Mouse (Mus musculus): ENCODE results near the gene Golph3.

Gene Golph3

GRCm38 (mm10) chr15:12337030-12337778, 16.0 kb downstream of the Golph3 start:
- ChIA-PET POLR2A (interaction anchor here in 2 of 4 experiments (1.1 to 1.5 kb wide), 6 partner anchors 12 to 31 kb away, joined by 3 to 5 read pairs (median 3); partner anchors contain the start of genes Golph3 (in 2 of the 2) and 1810049J17Rik (in 1 of the 2)), CTCF (interaction anchor here in 2 of 4 experiments (0.5 to 0.6 kb wide), 2 partner anchors 40 to 241 kb away, joined by 3 to 7 read pairs; no protein-coding TSS in a partner anchor)

- CTCF ChIA-PET, result interaction anchor here in 2 of 4 experiments (0.5 to 0.6 kb wide), 2 partner anchors 39 to 64 kb away, joined by 4 to 7 read pairs; no protein-coding TSS in a partner anchor
- POLR2A ChIA-PET, result interaction anchor here in 1 of 4 experiments (1.4 kb wide), 1 partner anchor 12 kb away, joined by 3 read pairs; no protein-coding TSS in a partner anchor
These were observed 16.5 kb downstream of the Golph3 start for GRCm38 (mm10) chr15:12337779-12338137.

GRCm38 (mm10) chr15:12340536-12341400, 19.5 kb downstream of the Golph3 start:
- POLR2A ChIA-PET, result interaction anchor here in 2 of 4 experiments (0.5 to 1.8 kb wide), 7 partner anchors 9 to 470 kb away, joined by 3 to 4 read pairs (median 3); partner anchors contain the start of gene Golph3 (in 2 of the 2)

GRCm38 (mm10) chr15:12341401-12341758, 20.1 kb downstream of the Golph3 start:
- ChIA-PET CTCF (no interaction called here), POLR2A (interaction anchor here in 2 of 4 experiments (0.5 to 1.8 kb wide), 4 partner anchors 10 to 65 kb away, joined by 3 to 4 read pairs (median 3); partner anchors contain the start of gene Golph3 (in 1 of the 2))

More at GRCm38 (mm10) chr15:12340536-12341400, 19.5 kb downstream of the Golph3 start:
- CTCF ChIA-PET, result no interaction called here

GRCm38 (mm10) chr15:12346916-12347315, 25.7 kb downstream of the Golph3 start:
- ChIA-PET CTCF (interaction anchor here in 1 of 4 experiments (1.2 kb wide), 1 partner anchor 24 kb away, joined by 3 read pairs; no protein-coding TSS in a partner anchor), POLR2A (interaction anchor here in 2 of 4 experiments (0.6 to 1.5 kb wide), 5 partner anchors 9 to 96 kb away, joined by 3 to 5 read pairs (median 3); partner anchors contain the start of gene Golph3 (in 1 of the 2))

GRCm38 (mm10) chr15:12348950-12349349, 27.7 kb downstream of the Golph3 start:
- POLR2A ChIA-PET, result interaction anchor here in 2 of 4 experiments (0.9 kb wide), 2 partner anchors 12 to 28 kb away, joined by 3 read pairs; partner anchors contain the start of gene Golph3 (in 1 of the 2)
- CTCF ChIA-PET, result no interaction called here

GRCm38 (mm10) chr15:12349840-12350239, 28.6 kb downstream of the Golph3 start:
- ChIA-PET POLR2A (interaction anchor here in 2 of 4 experiments (0.9 to 1.4 kb wide), 2 partner anchors 11 to 29 kb away, joined by 3 to 4 read pairs; partner anchors contain the start of genes 1810049J17Rik (in 1 of the 2) and Golph3 (in 1 of the 2)), CTCF (no interaction called here)

GRCm38 (mm10) chr15:12351470-12351869, 30.2 kb downstream of the Golph3 start:
- CTCF ChIA-PET, result no interaction called here
- POLR2A ChIA-PET, result interaction anchor here in 1 of 4 experiments (1.2 kb wide), 1 partner anchor 75 kb away, joined by 5 read pairs; no protein-coding TSS in a partner anchor

- ChIA-PET CTCF (interaction anchor here in 3 of 4 experiments (0.6 to 1.2 kb wide), 12 partner anchors 8 to 382 kb away, joined by 3 to 6 read pairs (median 3); no protein-coding TSS in a partner anchor), POLR2A (interaction anchor here in 2 of 4 experiments (0.5 to 1.9 kb wide), 5 partner anchors 10 to 384 kb away, joined by 3 to 5 read pairs (median 3); no protein-coding TSS in a partner anchor)
These were observed 33.1 kb downstream of the Golph3 start for GRCm38 (mm10) chr15:12354281-12354810.

- POLR2A ChIA-PET, result interaction anchor here in 1 of 4 experiments (1.9 kb wide), 1 partner anchor 9 kb away, joined by 5 read pairs; no protein-coding TSS in a partner anchor
These were observed 34.0 kb downstream of the Golph3 start for GRCm38 (mm10) chr15:12355261-12355660.

GRCm38 (mm10) chr15:12355907-12356306, 34.7 kb downstream of the Golph3 start:
- ChIA-PET POLR2A (interaction anchor here in 1 of 4 experiments (0.6 to 1.0 kb wide), 2 partner anchors 9 to 192 kb away, joined by 3 read pairs; no protein-coding TSS in a partner anchor), CTCF (interaction anchor here in 2 of 4 experiments (0.5 to 1.0 kb wide), 2 partner anchors 15 to 39 kb away, joined by 3 to 5 read pairs; no protein-coding TSS in a partner anchor)

More at GRCm38 (mm10) chr15:12355261-12355660, 34.0 kb downstream of the Golph3 start:
- CTCF ChIA-PET, result interaction anchor here in 3 of 4 experiments (0.6 to 1.0 kb wide), 5 partner anchors 8 to 231 kb away, joined by 3 to 10 read pairs (median 3); no protein-coding TSS in a partner anchor

GRCm38 (mm10) chr15:12357459-12357858, 36.2 kb downstream of the Golph3 start:
- POLR2A ChIA-PET, result interaction anchor here in 1 of 4 experiments (1.0 kb wide), 1 partner anchor 18 kb away, joined by 3 read pairs; no protein-coding TSS in a partner anchor

GRCm38 (mm10) chr15:12358384-12358783, 37.1 kb downstream of the Golph3 start:
- ChIA-PET CTCF (interaction anchor here in 2 of 4 experiments (0.6 to 0.7 kb wide), 2 partner anchors 313 to 387 kb away, joined by 3 read pairs; no protein-coding TSS in a partner anchor), POLR2A (no interaction called here)

More at GRCm38 (mm10) chr15:12357459-12357858, 36.2 kb downstream of the Golph3 start:
- CTCF ChIA-PET, result no interaction called here

GRCm38 (mm10) chr15:12360519-12361212, 39.4 kb downstream of the Golph3 start:
- ChIA-PET POLR2A (interaction anchor here in 3 of 4 experiments (0.9 to 1.9 kb wide), 13 partner anchors 10 to 191 kb away, joined by 3 to 6 read pairs (median 3); partner anchors contain the start of genes Golph3 (in 2 of the 3) and 1810049J17Rik (in 1 of the 3)), CTCF (interaction anchor here (0.6 to 1.9 kb wide), 8 partner anchors 8 to 163 kb away, joined by 3 to 7 read pairs (median 3); no protein-coding TSS in a partner anchor)

GRCm38 (mm10) chr15:12362001-12362700, 40.9 kb downstream of the Golph3 start:
- POLR2A ChIA-PET, result interaction anchor here in 2 of 4 experiments (0.7 to 2.2 kb wide), 8 partner anchors 9 to 158 kb away, joined by 3 to 7 read pairs (median 4); partner anchors contain the start of genes 1810049J17Rik (in 1 of the 2), Golph3 (in 1 of the 2) and Mtmr12 (in 1 of the 2)
- CTCF ChIA-PET, result interaction anchor here in 2 of 4 experiments (1.0 to 1.6 kb wide), 4 partner anchors 8 to 10 kb away, joined by 3 to 4 read pairs (median 4); no protein-coding TSS in a partner anchor

- POLR2A ChIA-PET, result interaction anchor here in 2 of 4 experiments (0.6 to 2.2 kb wide), 4 partner anchors 10 to 159 kb away, joined by 3 to 7 read pairs (median 4); partner anchors contain the start of gene Mtmr12 (in 1 of the 2)
- CTCF ChIA-PET, result interaction anchor here in 2 of 4 experiments (1.0 to 1.6 kb wide), 5 partner anchors 8 to 215 kb away, joined by 3 to 7 read pairs (median 4); no protein-coding TSS in a partner anchor
These were observed 41.4 kb downstream of the Golph3 start for GRCm38 (mm10) chr15:12362701-12363040.

Data from embryonic stem cell, embryonic (primary cell).